Mouse (Mus musculus) kidney, postnatal 36 days (tissue): Measurements from ENCODE around the gene Shoc2.
"Not testable (repeated sequence)": the region's sequence is repeated elsewhere in the genome, so short reads cannot be mapped to it uniquely, and the experiment has no call there.

Source experiments
- DNase-seq, 2 experiments: peaks; one replicate each; pipeline ENCODE4 v3.0.0; 2021 to 2022; ENCODE audit warnings: mixed read lengths in 2 of 2

Gene Shoc2

DNA sequence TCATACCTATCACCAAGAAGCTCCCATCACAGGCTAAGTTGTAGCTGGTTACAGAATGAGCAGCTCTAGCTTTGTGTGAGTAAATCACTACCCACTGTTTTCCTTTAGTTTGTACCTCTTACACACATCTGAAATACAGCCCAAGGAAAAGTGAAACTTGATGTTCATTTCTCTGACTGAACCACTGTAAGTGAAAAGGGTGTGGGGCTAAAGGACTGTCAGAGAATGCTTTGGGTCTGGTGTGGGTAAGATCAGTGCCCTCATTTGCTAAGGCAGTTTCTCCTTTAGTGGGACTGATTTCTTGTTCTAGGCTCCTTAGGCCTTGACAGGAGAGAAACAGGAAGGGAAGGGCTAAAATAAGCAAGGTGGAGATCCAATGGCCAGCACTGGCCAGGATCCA lies 10.1 kb upstream of the Shoc2 start:
- no peak for DNase-seq

DNA sequence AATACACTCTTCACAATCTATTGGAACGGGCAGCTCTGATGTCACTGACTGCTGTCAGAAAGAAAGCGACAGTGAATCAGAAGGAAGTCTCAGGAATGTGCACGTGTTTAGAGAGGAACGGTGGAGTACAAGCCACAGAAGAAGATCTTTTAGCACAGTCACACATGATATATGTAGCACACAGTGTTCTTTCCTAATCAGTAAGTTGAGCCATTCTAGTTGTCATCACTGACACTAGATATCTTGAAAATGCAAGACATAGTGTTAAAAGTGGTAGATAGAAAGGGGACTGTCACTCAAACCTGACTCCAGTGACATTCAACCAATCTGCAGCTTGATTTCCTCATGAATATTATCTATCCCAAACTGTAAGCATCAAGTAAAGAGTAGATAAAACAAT lies 4.6 kb upstream of the Shoc2 start:
- no peak for DNase-seq

DNA sequence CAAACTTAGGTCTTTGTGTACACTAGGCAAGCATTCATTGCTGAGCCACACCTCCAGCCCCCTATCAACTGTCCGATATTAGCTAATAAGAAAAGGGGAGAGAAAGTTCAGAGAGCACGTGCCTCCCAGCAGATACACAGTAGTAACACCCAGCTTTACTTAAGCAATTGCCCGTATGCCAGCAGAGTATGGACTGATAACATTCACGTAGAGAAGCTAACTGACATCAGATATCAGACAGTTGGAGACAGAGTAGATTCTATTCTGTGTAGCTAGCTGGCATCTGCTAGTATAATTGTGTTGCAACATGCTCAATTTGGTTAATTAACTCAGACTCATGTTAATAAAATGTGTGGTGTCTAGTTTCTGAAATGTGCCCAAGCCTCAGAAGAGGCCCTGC lies 3.0 kb upstream of the Shoc2 start:
- no peak for DNase-seq

DNA sequence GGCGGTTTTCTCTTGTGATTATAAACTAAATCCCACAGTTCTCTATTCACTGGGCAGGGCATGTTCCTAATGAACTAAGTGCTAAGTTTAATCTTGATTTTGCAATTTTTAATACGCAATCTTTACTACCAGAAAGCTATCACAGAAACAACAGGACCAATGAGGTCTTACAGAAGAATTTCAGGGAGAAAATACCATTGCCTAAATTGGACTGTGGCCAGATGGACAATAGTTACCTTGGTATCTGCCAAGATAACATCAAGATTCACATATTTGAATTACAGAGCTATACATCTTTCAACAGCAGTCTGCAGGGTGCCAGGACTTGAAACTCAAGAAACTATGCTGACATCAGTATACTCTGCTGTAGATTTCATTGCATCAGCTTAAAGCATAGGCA lies 1.8 kb upstream of the Shoc2 start:
- DNase-seq: no peak

DNA sequence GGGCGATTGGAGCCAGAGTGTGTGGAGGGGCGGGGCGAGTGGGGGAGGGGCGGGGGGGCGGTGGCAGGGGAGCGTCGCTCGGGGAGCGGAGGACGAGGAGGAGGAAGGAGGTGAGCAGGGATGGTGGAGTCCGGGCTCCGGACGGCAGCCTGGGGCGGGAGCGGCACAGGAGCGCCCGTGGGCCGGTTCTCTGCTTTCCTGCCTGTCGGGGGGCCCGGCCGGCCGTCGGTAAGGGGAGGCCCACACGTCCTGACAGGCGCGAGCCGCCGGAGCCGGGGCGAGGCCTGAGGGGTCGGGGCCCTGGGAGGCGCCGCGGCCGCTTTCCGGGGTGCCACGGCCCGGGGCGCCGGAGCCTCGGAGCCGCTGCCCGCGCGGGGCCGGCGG lies 672 bp downstream of the Shoc2 start:
- no peak for DNase-seq

DNA sequence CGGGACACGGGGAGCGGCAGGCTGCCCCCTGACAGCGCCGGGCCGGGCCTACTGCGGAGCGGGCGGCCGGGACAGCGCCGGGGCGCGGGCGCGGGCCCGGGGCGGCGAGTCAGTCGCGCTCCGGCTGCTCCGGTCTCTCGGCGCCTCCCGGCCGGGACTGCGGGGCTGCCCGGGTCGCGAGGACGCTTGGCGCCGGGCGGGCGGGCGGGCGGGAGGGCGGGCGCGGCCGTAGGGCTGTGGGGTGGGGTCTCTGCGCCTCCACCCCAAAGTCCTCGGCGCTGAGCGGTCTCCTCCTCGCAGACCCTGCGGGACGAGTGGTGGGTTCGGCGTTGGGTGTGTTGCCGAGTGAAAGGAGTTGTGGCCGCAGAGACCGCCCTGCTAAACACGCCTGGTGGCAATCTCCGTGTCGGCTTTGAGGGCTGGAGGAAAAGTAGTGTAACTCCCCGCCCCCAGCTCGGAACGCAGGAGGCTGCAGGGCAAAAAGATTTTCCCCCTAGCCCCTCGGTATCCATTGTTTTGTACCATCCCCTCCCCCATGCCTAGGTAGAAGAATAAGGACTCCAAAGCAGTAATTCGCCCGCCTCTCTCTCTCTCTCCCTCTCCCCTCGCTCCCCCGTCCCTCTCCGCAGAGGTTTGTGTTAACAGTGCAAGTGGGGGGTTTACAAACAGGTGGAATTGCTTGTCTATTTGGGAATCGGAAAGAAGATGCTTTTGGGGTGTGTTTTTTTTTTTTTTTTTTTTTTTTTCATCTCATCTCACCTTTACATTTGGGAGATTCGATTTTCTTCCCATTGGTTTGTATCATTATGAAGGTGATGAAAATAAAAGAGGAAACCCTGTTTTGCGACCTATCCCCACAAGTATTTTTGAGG lies 1.3 kb downstream of the Shoc2 start:
- peak; percentile 29 to 56 for DNase-seq

DNA sequence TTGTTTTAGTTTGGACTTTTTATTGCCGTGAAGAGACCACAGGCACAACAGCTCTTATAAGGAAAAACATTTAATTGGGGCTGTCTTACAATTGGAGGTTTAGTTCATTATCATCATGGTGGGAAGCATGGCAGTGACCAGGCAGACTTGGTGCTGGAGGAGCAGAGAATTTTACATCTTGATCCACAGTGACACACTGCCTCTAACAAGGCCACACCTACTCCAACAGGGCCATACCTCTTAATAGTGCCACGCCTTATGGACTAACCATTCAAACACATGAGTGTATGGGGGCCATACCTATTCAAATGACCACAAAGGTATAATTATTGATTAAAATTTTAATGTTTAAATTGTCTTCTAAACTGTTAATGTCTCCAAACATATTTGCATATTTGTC lies 13.4 kb downstream of the Shoc2 start:
- DNase-seq: no peak

DNA sequence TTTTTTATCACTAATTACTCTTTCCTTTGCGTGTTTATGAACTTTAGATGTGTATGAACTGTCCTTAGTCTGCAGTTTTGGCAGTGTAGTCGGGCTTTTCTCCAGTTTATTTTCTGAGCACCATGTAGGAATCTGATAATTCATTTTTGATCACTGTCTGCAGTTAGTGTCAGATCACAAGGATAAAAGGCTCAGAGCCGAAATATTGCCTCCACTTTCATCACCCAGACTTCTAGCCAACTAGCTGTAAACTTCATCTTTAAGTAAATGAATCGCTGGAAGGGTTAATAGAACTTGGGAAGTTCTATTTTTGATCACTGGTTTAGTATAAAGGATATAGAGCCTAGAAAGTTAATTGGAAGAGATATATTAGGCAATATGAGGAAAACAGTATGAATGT lies 18.4 kb downstream of the Shoc2 start:
- no peak for DNase-seq

DNA sequence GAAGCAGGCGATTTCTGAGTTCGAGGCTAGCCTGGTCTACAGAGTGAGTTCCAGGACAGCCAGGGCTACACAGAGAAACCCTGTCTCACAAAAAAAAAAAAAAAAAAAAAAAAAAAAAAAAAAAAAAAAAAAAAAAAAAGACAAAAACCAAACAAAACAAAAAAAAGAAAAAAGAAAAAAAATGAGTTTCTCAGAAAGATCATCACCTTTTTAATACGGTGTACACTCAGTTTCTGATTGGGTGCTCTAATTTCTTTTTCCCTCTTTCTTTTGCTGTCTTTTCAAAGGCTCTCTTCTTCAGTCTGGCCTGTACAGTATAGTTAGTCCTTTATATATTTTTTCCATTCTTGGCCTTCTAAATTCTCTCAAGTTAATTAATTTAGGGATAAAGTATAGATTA lies 20.2 kb downstream of the Shoc2 start:
- not testable (repeated sequence) for DNase-seq

DNA sequence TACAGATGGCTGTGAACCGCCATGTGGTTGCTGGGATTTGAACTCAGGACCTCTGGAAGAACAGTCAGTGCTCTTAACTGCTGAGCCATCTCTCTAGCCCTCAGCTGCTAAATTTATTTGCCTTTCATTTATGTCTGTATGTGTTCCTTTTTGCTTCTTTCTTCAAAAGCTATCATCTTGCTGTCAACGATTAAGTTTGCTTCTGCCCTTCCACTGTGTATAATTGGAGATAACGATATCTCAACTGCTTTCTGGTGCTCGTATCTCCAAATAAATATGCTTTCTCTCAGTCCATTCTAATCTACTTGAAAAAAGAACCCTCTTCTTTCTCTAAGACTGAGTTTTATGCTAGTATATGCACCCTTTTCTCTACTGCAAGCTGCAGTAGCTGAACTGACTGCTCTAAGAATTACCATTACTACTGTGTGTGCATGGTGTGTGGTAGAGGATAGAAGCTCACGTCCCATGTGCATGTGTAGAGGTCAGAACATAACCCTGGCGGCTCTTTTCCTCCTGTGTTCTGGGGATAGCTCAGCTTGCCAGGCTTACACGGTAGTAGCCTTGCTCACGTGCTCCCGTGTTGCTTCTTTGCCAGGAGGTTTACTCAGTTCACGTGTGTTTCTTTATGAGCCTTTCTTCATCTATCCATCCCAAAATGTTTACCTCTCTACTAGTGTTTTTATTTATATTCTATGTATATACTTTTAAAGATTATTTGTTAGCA lies 21.0 kb downstream of the Shoc2 start:
- no peak for DNase-seq

DNA sequence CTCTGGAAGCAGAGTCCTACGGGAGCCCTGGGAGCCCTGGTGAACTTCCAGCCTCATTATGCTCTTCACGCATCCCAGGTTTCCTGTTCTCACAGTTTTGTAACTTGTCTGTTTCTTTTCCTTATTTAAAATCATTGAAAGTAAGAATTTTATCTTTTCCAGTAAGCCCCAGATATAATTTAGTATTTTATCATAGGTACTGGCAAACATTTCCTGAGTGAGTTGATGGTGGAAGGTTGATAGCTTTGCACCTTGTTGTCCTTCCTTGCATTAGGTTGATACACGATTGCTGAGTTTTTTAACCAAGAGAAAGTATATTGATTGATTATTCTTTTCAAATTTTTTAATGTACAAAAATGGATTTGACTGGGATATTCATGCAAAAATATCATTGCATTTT lies 25.1 kb downstream of the Shoc2 start:
- DNase-seq: no peak

DNA sequence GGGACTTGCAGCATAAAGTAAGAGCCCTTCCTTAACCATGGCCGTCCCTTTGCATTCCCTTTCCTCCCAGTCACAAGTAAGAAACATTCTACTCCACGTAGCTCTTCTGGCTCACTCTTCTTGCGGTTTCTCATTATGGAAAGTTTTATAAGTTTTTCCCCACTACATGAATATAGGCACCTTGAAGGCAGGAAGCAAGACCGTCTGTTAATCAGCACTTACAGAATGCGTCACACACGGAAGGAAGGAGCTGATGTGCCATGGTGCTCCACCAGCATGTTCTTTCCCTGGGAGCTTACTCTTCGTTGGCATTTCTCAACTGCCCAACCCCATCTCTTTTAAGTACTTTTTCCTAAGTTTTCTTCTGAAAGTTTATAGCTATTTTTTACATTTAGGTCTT lies 27.8 kb downstream of the Shoc2 start:
- DNase-seq: no peak

DNA sequence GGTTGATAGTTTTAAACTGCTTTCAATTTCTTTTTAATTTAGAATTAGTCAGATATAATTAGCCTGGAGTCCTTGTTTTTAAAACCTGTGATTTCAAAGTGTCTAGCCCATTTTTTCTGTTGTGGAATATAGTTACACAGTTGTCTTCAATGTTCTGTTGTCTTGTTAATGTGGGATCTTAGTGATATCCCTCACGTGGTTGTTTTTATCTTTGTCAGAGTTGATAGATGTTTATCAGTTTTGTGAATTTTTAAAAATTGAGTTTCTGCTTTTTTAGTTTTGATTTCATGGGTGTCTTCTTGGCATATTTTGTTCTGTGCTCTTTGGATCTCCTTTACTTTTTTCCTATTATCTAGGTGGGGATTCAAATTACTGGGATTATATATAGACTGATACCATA lies 29.6 kb downstream of the Shoc2 start:
- no peak for DNase-seq

DNA sequence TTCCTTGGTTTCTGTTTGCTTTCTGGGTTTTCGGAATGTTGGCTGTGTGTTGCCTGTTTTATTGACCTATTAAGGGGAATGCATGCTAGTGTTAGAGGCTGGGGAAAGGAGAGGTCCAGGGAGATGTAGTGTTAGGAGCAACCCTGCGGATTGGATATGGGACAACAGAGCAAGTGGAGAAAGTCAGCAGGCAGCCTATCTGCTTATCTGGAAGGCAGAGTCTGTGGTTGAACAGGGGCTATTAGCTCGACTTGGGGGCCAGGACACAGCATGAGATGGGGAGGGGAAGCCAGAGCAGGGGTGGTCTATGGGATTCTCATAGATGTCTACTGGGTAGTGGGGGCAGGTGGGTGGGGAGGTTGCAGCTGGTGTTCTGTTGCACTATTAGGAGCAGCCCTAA lies 37.9 kb downstream of the Shoc2 start:
- no peak for DNase-seq

DNA sequence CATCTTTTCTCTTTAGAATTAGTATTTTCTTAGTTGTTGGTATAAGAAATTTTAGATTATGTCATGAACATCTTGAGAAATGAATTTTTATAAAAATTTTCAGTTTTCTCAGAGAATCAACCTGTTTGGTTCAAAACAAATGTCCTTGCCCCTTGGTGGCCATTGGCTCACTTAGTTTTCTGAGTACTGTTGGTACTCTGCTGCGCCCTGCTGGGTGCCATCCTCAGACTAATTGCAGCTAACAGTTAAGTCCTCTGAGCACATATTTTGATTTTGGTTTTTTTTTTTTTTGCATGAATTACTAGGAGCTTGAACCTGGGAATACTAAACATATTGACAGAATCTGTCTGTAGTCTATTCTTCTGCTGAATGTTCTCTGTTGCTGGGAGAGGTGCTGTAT lies 39.2 kb downstream of the Shoc2 start:
- peak; percentile 8 to 55 for DNase-seq

DNA sequence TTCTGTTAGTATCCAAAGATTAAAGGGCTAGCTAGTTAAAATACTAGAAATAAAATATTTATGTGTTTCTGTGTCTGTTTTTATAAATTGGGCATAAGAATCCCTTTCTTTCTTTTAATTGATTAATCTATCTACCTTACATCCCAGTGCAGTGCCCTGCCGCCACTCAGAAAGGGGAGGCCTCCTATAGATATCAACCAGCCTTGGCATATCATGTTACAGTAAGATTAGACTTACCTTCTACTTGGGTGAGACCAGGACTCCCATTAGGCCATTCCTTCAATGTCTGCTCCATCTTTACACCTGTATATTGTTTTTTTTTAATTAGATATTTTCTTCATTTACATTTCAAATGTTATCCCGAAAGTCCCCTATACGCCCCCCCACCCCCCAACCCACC lies 40.5 kb downstream of the Shoc2 start:
- DNase-seq: no peak

DNA sequence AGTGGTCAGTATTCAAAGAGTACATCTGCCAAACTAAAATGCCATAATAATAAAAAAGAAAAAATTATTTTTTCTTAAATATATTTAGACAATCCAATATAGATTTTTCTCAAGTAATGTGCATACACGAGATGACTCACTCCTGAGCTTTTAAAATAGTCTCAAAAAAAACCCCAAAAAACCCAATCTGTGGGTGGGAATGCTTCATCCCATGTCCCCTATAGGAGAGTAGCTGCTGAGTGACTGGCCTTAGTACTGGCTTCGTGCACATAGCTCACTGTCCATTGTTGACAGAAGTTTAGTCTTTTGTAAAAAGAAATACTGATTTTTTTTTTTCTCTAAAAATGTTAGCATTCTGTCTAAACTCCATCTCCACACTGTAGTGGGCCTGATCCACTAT lies 46.4 kb downstream of the Shoc2 start:
- DNase-seq: no peak

DNA sequence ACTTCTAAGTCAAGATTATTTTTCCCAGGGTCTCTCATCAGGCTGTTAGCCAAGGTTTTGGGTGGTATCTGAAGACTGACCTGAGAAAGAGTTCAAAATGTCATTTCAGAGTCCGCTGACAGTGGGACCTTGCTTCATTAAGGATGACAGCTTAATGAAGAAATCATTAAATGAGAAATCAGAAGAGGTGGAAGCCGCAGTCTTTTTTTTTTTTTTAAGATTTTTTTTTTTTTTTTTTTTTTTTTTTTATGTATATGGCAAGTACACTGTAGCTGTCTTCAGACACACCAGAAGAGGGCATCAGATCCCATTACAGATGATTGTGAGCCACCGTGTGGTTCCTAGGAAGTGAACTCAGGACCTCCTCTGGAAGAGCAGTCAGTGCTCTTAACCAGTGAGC lies 49.8 kb downstream of the Shoc2 start:
- DNase-seq: no peak

DNA sequence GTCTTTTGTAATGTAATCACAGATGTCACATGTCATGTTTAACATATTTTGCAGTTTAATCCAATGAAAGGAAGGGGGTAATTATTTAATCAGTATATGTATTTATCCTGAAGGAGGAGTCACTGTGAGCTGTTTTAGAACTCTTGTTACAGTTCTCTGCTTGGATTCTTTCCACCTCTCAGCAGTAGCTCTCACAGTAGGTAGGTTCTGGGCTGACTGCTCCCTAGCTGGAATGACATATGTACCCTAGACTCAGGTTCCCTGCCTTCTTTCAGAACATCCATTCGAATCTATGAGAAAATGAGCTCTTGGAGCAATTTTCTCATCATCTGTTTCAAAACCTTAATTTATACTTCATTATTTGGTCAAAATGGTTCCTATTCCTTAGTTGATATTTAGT lies 50.2 kb downstream of the Shoc2 start:
- no peak for DNase-seq

DNA sequence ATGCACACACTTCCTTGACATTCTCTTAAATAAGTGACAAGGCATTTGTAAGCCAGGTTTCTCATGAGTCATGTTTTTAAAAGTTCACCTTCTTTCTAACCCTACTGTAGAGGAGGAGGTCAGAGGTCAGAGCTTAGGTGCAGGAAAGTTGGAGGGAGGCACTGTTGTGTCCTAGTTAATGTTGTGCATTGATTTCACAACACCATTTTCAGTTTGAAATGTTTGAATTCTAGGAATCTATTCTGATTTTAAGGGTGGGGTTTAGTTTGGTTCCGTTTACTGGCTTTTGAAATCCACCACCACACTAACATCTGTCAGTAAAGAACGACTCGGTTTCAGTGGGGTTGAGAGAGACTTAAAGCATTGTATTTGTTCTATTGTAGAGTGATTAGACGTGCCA lies 66.9 kb downstream of the Shoc2 start:
- DNase-seq: no peak

DNA sequence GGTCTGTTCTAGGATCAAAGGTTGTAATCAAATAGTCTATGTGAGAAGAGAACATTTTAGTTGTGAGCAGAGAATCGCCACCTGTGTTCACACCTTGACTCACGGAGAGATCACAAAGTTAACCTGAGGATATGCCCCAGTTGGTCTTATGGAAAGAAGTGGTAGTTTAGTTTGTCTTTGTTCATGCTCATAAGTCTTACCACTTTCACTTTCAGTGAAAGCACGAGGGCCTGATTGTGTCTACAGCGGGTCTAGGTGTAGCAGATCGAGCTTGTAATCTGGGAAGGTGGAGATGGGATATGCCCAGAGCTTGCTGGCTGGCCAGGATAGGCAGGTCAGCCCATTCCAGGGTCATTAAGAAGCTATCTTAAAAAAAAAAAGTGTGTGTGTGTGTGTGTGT lies 70.9 kb downstream of the Shoc2 start:
- DNase-seq: no peak

DNA sequence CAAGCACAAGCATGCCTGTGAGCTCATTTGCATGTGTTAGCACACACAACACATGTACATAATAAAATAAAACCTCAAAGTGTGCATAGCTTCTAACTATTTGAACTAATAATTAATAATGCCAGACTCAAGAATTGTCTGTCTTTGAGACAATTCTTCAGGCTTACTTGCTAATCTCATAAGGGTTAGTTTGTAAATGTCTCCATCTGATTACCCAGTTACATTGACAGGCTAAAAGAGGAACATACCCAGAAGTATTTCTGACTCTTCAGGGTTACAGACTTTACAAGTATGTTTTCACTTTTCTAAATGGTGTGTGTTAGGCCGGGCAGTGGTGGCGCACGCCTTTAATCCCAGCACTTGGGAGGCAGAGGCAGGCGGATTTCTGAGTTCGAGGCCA lies 71.4 kb downstream of the Shoc2 start:
- no peak for DNase-seq

DNA sequence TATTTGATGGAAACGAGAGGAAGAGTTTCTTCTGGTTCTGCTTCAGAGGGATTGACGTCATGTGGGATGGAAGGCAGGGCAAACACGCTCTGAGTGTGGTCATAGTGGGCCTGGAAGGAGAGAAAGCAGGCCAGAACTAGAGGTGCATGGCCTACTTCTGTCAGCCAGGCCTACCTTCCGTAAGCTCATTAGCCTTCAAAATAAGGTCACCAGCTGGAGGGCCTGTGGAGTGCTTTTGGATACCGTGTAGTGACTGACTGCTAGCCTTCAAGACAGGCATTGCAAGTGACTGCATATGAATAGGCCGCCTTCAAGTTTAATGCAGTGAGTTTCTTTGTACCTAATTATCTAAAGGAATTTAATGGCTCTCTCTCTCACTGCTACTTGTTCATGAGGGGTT lies 91.0 kb downstream of the Shoc2 start:
- DNase-seq: no peak

DNA sequence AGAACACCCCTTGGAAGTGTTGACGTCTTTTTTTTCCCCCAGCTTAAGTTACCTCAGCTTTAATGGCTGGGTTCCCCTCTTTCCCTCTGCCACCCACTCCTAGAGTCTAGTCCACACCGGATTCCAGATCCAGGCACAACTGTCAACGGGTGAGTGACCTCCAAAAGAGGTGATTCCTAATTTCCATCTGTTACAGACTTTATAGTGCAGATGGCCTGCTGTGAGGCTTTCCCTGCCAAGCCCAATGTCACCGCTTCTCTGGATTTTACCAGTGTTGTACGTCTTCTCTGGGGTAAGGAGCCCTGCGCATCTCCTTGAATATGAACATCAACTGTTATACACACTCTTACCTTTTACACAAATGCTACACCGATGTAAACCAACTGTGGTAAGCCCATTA lies 95.3 kb downstream of the Shoc2 start:
- DNase-seq: no peak
